Mouse (Mus musculus) embryo, embryonic 11 days (tissue): ENCODE results near the gene Pard3b.

Experiments used
- DNase-seq: peaks from one replicate; pipeline ENCODE4 v3.0.0-alpha.2; 2015

The Pard3b gene

DNA sequence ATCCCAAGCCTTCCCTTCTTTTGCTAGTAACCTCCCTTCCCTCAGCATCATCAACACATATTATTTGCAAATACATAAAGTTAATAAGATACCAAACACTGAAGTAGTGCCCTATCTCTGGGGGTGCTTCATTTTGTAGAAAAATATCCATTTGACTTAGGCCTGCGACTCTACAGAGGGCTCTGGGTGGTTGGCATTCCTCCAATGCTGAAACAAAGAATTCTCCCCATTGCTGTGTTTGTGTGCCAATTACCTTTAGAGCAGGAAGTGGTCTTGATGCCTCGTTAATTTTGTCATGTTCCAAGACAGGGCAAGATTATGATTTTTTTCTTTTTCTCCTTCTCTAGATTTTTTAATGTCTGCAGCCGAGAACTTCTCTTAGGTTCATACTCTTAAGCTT lies 637.8 kb downstream of the Pard3b start:
- no peak for DNase-seq

DNA sequence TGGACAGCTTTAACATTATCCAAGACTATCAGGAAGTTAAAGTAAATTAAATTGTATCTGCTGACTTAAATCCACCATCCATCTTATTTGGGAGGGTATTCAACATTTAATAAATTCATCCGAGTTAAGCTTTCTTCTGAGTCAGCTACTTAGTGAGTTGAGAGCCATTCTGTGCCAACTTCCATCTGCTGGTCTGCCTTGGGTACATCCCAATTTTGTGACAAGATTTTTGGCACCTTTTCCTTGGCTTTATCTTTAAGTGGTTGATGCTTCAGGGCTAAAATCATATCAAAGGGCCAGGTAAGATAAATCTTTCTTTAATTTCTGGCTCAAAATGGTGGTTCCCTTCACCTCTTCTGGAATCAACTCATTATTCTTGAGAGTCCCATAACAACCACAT lies 640.0 kb downstream of the Pard3b start:
- DNase-seq = no peak

DNA sequence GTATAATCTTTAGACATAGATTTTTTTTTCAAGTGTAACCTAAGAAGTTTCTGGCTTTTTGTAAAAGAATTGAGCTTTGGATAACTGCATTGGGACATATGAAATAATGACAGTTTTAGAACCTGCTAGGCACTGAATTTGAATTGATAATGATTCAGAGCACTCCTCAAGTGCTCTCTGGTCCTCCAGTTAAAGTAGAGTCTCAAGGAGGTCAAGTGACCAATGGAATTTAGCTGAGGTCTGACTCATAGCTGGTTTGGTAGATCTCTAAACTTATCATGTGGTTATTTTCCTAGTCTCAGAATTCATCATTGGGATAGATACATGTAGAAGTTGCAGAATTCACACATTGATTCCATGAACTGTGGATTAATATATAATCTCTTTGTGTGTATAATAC lies 642.0 kb downstream of the Pard3b start:
- no peak for DNase-seq

DNA sequence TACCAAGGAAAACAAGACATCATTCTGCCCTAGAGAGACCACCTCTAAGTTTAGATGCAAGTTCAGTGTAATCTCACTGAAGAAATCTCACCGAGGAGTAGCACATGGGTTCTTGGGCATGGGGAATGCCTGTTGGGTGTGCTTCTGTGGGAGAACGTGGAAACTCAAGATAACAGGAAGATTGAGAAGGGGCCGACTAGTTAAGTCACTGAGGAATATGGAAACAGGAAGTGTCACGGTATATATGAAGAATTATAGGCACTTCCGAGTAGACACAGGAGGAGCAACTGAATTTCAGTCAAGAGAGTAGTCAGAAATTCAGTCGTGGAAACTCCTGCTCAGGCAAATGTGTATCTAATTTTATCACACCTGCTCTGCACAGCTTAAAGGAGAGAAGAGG lies 644.2 kb downstream of the Pard3b start:
- no peak for DNase-seq

DNA sequence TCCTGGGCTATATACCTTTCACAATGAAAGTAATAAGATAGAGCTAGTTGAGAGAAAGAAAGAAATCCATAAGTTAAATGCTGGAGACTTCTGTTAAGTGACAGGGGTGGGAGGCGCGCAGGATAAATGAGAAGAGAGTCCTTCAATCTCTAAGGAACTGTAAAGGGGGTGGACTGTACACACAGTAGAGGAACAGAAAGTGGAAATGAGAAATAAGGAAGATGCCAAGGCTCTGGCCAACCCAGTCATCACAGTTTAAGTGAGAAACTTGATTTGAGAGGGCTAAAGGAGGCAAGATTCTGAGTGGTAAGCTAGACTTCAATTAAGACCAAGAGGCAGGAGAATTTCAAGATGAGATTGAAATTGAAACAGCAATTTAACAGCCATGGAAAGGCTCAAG lies 645.0 kb downstream of the Pard3b start:
- no peak for DNase-seq

DNA sequence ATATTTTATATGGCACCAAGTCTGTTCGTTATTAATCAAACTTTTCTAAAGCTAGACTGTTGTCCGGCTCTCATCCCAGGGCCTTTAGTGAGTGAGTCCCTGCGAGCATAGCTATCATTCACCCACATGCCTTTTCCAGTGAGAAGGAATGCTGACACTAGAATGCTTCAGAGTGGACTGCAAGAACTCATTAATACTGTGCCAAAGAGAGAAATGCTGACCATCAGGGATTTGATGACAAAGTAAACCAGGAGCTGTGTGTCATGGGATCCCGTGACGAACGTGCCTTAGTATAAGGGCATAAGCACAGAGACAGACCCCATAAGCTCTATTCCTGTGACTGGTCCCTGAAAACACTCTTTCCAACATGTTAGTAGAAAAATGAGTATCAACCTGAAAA lies 670.8 kb downstream of the Pard3b start:
- DNase-seq = no peak

DNA sequence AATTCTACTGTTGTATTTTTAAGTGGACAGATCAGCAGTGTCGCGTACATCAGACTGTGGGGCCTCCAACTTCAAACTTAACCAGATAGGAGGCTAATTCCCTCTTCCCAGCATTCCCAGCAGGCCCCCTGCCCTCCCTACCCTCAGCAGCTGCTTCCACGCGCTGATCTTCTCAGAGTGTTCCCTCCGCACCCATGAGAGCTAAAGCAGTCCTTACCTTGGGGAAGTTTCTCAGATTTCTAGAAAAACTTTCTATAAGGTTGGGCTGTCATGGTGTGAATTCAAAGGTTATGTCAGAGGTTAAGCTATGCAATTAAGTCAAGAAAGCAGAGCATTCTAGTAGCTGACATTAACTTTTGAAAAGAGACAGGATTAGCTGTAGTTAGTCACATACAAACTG lies 686.6 kb downstream of the Pard3b start:
- peak; percentile 63 for DNase-seq

DNA sequence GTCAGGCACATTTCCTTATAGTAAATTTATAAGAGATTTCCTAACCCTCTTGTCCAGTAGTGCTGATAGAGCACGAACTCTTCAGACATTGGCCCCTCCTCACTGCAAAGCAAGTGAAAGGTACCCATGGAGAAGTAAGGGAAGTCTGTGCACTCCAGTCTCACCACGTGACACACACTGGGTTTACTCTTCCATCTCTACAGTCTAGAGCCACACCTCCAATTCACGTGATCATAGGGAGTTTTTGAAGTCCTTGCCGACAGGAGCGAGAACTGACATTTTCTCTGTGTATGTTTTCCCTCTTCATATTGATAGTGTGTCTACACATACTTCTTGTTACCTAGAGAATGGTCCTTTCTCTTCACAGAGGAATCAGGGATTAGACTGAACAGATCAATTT lies 689.1 kb downstream of the Pard3b start:
- no peak for DNase-seq

DNA sequence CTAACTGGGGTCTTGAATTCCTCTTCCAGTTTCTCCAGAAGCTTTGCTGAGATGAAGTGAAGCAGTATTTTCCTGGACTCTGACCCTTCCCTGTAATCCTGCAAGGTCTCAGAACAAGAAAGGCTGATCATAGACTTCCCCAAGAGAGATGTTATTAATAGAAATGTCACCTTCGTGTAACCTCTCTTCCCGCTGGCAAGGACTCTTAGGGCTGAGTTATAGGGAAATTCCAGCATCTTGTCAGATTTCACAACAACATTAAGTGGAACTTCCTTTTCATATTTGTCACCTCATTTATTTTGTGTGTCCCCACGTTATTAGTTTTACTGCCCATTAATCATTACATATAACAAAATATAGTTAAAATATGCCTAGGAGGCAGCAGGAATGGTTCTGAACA lies 690.2 kb downstream of the Pard3b start:
- DNase-seq = no peak

DNA sequence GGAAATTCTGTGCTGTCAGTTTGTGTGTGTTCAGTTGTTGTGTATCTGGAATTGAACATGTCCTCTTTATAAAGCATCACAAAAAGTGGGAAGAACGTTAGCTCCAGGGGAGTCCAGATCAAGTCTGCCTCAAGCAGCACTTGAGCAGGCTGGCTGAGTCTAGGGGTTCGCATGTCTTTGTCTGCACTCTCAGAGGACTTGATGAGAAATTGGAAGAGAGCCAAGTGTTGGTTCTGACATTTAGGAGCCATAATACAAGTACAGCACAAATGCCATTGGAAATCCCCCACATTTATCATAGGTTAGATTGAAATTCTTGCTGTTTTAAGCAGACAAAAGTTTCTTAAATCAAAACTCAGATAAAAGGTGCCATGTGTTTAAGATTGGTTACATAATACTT lies 694.4 kb downstream of the Pard3b start:
- DNase-seq = no peak

DNA sequence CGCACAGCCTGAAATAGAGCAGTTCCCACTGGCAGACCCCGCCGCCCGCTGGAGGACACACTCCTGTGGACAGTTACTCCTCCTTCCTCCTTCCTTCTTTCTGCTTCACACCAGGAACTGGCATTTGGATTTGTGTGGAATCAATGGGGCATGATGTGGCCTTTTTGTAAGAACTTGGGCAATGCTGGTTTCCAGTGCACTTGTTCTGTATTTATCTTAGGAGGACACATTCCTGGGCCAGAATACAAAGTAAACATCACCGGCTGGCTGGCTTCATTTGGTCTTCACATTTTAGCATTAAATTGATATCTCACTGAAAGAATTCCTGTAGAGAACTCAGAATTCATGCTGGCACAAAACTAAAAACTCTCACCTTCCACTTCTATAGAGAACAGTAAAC lies 695.6 kb downstream of the Pard3b start:
- no peak for DNase-seq

DNA sequence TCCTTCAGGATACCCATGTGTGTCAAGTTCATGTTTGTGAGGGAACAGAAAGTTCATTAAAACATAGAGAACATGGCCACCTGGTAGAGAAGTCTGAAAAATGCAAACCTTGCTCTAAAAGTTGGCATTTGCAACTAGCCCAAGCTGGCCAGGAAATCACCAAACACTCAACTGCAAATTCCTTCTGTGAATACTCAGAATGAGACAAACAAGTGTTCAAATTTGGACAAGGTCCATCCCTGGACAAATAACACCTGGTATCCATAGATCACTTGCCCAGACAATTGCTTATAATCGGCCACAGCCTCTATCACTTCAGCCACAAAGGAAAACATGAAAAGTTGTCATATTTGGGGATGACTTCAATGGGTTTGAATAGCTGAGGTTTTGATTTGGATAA lies 701.6 kb downstream of the Pard3b start:
- DNase-seq = no peak

DNA sequence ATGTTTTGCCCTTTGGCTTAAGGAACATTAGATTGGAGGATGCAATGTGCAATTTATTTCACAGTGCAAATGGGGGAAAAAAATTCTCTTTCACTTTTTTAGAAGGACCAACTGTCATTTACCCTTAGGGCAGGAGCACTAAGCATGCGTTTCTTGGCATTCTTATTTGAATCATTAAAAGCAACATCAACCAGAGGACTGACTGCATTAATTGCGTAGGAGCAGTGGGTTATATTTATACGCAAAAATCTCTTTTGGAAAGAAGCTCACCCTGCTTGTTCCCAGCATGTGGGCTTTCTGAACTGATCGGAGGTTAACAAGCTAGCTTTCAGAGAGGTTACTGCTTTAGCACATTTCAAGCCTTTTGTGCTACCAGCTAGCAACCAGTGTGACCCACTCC lies 705.7 kb downstream of the Pard3b start:
- DNase-seq = no peak

DNA sequence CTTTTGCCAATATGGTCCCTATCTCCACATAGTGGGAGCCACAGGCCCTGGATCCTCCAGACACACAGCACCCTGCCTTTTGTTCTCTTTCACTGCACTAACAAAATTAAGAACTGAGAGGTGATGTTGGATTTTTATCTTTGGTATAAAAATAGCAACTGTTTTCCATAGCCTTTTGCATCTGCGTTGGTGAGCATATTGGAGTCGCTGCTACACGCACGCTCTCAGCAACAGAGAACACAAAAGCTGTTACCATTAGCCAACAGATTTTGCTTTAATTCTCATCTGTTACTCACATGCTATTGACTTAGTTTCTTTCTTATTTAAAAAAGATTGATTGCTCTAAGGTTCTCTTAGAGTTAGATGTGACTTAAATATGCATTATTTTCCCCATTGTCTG lies 709.7 kb downstream of the Pard3b start:
- no peak for DNase-seq

DNA sequence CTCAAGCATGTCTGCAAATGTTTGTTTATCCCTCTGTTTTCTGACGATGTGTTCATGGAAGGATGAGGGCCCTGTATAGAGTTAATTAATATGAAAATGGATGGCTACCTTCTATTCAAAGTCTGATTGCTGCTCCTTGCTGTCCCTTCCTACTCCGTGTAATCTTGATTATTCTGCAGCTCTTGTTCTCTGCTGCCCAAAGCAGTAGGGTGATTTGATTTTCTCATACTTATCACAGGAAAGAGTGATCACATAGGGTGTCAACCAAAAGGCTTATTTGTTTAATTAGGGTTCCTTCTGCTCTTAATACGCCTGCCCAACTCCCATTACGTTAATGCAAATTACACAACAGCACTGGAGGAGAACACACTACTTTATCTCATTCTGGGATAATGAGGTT lies 716.9 kb downstream of the Pard3b start:
- no peak for DNase-seq

DNA sequence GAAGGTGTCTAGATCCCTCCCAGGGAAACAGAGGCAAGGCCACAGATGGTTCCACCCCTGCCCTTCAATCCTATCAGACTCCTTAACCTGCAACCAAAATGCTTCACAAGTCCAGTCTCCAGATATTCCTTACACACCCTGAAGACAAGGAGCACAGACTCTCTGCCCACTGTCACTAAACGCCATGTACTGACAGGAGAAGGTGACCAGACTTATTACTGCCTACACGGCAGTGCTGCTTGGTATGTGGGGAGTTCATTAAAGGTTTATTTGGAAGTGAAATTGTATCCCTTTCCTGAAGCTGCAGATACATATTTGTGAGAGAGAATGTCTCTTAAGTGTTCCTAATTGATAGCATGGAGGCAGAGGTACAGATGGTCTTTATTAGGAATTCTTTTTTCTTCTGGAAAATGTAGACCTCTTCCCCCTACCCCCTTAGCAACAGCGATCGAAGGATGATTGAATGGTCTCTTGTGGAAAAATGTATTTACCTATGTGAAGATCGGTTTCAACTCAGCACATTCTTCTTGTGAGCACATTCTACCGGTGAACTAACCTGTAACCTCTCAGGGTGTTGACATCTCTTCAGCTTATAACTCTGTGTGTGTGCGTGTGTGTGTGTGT lies 735.9 kb downstream of the Pard3b start:
- peak; percentile 42 for DNase-seq

DNA sequence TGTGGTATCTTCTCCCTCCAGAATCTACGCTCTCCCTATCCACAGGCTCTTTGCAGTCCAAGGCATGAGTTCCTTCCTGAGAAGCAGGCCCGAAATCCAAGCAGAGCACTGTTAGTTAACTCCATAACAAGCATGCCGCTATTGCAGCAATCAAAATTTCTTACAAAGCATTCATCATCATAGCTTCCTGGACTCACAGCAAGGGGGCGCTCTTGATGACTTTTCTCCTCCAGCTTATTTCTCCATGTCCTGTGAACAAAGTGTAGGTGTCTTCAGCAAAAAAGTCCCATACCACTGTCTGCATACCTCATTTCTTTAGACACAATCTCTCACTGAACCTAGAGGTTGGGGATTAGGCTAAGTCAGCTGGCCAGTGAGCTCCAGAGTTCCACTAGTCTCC lies 739.7 kb downstream of the Pard3b start:
- DNase-seq = no peak

DNA sequence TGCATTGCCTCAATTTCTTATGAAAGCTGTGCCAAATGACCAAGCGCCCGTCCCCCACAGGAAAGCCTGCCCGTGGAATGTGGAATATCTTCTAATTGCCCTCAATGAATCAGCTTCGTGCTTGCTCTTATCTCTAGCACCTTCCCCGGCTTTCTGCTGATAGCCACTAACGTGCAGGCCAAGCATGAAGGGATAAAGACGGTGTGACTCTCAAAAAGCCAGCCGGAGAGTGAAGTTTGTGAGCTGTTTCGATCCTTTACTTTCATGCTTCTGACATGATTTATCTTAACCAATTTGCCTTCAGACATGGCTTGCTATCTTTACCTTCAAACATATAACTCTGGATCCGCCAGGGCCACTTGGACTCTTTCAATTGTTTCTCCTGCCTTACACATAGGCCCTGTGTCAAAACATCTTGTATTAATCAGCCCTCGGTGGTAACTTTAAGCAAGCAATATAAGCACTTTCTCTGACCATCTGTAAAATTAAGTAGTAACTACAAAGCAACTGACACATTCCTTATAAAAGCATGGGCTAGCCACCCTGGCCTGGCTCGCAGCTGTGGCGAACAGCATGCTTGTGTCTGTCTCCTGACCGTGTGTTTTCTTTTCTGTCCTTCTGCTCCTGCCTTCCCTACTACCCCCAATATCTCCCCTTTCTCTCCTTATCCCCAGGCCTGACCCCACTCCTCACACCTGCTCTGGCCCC lies 744.3 kb downstream of the Pard3b start:
- DNase-seq = peak; percentile 57

DNA sequence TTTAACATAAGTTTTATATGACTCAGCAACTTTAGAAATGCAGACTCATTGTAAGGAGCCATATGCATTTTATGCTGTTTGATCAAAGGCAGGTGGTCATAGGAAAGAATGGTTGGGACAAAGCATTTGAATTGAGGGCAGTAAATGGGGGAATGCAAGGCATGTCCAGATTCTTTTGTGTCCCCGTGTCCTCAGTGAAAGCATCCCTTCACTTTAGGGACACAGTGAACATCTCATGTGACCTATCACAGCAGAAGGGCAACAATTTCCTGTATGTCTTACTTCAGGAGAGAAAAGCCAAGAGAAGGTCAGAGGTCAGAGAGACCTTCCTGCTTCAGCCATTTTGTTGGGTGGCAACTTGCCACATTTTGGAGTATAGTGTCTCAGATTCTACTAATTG lies 745.6 kb downstream of the Pard3b start:
- DNase-seq = no peak

DNA sequence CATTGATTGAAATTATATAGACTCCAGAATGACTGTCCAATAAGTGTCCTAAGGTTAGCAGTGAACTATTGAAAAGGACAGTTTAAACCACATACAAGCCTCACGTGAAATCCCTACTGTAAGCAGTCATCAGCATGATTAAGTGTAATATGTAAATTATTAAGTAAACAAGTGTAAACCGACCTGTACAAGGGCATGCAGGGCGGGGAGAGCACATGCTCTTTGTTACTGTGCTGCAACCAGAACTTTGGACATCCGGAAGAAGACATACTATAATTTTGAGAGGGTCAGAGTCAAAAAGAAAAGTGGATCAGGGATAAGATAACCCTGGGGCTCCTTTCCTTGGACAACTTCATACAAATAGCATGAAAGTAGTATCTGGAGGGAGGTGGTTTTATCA lies 749.4 kb downstream of the Pard3b start:
- no peak for DNase-seq

DNA sequence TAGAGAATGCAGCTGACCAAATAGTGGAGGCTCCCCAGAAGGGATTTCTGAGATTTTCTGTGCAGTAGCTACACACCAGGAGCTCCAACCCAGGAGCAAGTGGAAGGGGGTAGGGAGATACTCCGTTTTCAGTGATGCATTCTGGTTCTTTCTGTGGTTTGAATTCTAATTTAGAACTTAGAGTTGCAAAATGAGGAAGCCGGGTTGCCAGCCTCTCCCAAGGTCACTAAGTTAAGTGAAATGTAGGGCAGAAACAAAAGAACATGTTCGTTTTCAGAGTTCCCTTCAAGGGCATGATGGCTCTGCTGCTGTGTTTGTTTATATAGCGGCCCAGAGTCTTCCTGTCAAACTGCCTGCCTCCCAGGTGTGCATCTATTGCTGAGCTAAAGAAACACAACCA lies 754.2 kb downstream of the Pard3b start:
- DNase-seq = no peak

DNA sequence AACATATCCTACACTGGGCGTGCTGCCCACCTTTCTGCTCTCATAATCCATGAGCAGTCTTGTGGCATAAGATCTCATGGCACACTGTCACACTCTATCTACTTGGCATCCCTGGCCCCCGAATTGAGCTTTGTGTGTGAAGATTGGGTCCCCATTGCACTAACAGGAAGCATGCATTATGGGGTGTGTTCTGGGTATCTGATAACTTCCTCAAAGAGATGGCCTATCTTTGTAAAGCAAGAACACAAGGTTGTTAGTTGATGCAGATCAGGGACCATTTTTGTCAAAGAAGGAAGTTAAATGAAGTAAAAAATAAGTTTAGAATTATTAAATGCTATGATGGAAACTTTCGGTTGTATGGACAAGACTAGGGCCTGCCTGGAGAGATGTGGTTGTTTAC lies 755.9 kb downstream of the Pard3b start:
- DNase-seq = no peak

DNA sequence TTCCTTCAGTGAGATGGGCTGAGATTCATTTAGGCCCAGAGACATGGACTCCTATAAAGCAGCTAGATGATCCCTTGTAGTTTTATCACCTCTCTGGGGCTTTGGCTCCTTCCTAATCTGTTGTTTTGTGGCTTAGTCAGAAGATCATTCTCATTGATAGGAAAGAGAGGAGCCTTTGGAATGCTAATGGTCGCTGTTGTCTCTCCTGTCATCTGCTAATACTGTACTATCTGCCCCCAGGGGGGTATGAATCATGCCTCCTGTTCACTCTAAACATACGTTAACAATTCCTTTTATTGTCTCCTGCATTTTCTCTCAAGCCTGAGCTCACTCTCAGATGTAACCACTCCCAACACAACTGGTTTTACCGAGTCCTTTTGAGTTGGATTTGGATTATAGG lies 759.6 kb downstream of the Pard3b start:
- no peak for DNase-seq

DNA sequence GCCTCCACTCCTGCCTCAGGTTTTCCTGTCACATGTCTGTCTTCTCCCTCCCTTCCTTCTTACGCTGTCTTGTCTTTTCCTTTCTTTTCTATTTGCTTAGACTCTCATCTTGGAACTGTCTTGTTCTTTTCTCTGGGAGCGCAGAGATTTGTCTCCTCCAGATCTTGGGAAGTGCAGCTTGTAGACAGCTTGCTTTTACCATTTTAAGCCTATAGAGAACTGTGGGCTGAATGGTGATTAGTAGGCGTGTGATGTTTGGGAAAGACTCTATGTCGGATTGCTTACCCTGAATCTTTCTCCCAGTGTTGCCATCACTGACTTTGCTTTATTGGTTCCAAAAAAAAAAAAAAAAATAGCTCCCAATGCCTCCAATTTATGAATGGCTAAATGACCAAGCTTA lies 760.1 kb downstream of the Pard3b start:
- no peak for DNase-seq

DNA sequence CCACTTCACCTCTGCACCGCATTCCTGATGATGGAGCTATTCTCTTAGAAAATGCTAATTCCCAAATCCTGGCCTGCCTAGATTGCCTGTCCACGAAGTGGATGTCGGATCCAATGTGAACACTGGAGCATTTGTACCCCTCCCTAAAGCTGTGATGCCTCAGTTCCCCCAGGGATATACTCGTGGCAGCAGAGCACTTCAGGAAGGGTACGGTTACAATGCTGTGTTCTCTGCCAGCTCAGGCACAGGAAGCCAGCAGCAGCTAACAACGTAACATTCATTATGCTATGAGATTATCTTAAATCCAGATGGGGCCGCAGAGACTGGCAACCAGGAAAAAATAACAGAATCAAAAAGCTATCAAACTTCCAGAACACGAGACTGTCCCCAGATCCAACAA lies 766.4 kb downstream of the Pard3b start:
- no peak for DNase-seq
